Mouse (Mus musculus) neural tube, embryonic 12.5 days (tissue): ENCODE measurements at regions not wholly inside any gene's neighbourhood (a gene's known extent, or its start where the extent isn't known, plus 50 kb on each side); places are given as distances from the start of the nearest gene placed in this dataset.
"Not testable (repeated sequence)": the region's sequence is repeated elsewhere in the genome, so short reads cannot be mapped to it uniquely, and the experiment has no call there.

Experiments
- ATAC-seq: fragments of 200-750 bp; cut with Nextera tagmentation; 2 replicates; pipeline ENCODE4 v1.8.0; 2017; ENCODE audit warnings: low read depth, mild to moderate bottlenecking, moderate TSS enrichment, moderate library complexity; ENCODE audit not compliant: low FRiP score
- H3K27ac ChIP-seq: fragments of 300-500 bp; sonication (generic); 2 replicates; pipeline ENCODE4 v1.5.1; 2016
- H3K27me3 ChIP-seq: fragments of 300-500 bp; sonication (generic); replicated peaks from 2 replicates; pipeline ENCODE4 v1.6.1; 2016; ENCODE audit warnings: mild to moderate bottlenecking
- H3K36me3 ChIP-seq: fragments of 300-500 bp; sonication (generic); 2 replicates; pipeline ENCODE4 v1.6.1; 2016; ENCODE audit warnings: mild to moderate bottlenecking
- H3K4me1 ChIP-seq: fragments of 300-500 bp; sonication (generic); 2 replicates; pipeline ENCODE4 v1.6.1; 2016
- H3K4me2 ChIP-seq: fragments of 300-500 bp; sonication (generic); replicated peaks from 2 replicates; pipeline ENCODE4 v1.6.1; 2016; ENCODE audit warnings: mild to moderate bottlenecking
- H3K4me3 ChIP-seq: fragments of 300-500 bp; sonication (generic); 2 replicates; pipeline ENCODE4 v1.5.1; 2016
- H3K9ac ChIP-seq: fragments of 300-500 bp; sonication (generic); 2 replicates; pipeline ENCODE4 v1.6.1; 2016; ENCODE audit warnings: mild to moderate bottlenecking
- H3K9me3 ChIP-seq: fragments of 300-500 bp; sonication (generic); 2 replicates; pipeline ENCODE4 v1.6.1; 2016; ENCODE audit warnings: mild to moderate bottlenecking
- WGBS: fragments of 180-500 bp; shearing (Covaris S2); methylation state at CpG from one replicate; pipeline ENCODE4 v1.1.7; 2016; 5-methylcytosine and 5-hydroxymethylcytosine counted together

- Histone ChIP-seq H3K9ac (no peak overlapping the region), H3K4me3 (no peak overlapping the region), H3K27ac (no peak overlapping the region), H3K4me1 (no peaks in the 10 kb centered on the region), H3K4me2 (no peak overlapping the region), H3K36me3 (no peaks in the 10 kb centered on the region), H3K27me3 (no peaks in the 10 kb centered on the region), H3K9me3 (no peaks in the 10 kb centered on the region)
- WGBS, result 89% methylated on average over 1 of the region's 1 CpGs
- ATAC-seq, result no peak
Measured at GRCm38 (mm10) chr16:12856356-12856755, 253.1 kb upstream of the Ercc4 start.

- Histone ChIP-seq H3K9ac (no peak overlapping the region), H3K4me1 (no peaks in the 10 kb centered on the region), H3K27me3 (no peaks in the 10 kb centered on the region), H3K27ac (no peak overlapping the region), H3K4me2 (no peak overlapping the region), H3K9me3 (no peaks in the 10 kb centered on the region), H3K4me3 (no peak overlapping the region), H3K36me3 (no peaks in the 10 kb centered on the region)
- ATAC-seq, result no peak
- 93% methylated on average over 5 of the region's 5 CpGs for WGBS
Measured at GRCm38 (mm10) chr16:12859714-12860355, 249.6 kb upstream of the Ercc4 start.

- Histone ChIP-seq H3K27ac (no peak overlapping the region), H3K36me3 (no peaks in the 10 kb centered on the region), H3K4me1 (no peaks in the 10 kb centered on the region), H3K9me3 (no peaks in the 10 kb centered on the region), H3K9ac (no peak overlapping the region), H3K27me3 (no peaks in the 10 kb centered on the region), H3K4me3 (no peak overlapping the region), H3K4me2 (no peak overlapping the region)
- 88% methylated on average over 5 of the region's 5 CpGs for WGBS
- ATAC-seq, result no peak
Measured at GRCm38 (mm10) chr16:12862561-12862960, 246.9 kb upstream of the Ercc4 start.

GRCm38 (mm10) chr16:12878326-12878725 is 231.2 kb upstream of the Ercc4 start:
- H3K9me3 ChIP-seq, ATAC-seq, H3K4me3 ChIP-seq, H3K4me2 ChIP-seq, H3K27ac ChIP-seq, H3K9ac ChIP-seq, H3K4me1 ChIP-seq, H3K27me3 ChIP-seq, H3K36me3 ChIP-seq: not testable (repeated sequence)
- WGBS, result 87% methylated on average over 5 of the region's 5 CpGs

GRCm38 (mm10) chr16:12880011-12880410 is 229.5 kb upstream of the Ercc4 start:
- Histone ChIP-seq H3K36me3 (no peaks in the 10 kb centered on the region), H3K4me1 (peaks cover 9% of the 10 kb centered on the region; the same call in 1 of the 2 replicates), H3K4me3 (no peak overlapping the region), H3K27ac (no peak overlapping the region), H3K27me3 (no peaks in the 10 kb centered on the region), H3K9ac (no peak overlapping the region), H3K4me2 (no peak overlapping the region), H3K9me3 (no peaks in the 10 kb centered on the region)
- 84% methylated on average over 8 of the region's 8 CpGs for WGBS
- no peak for ATAC-seq

- no peak for ATAC-seq
- H3K9ac ChIP-seq, result no peak overlapping the region
- H3K27ac ChIP-seq, result no peak overlapping the region
- H3K9me3 ChIP-seq, result no peaks in the 10 kb centered on the region
- H3K36me3 ChIP-seq, result no peaks in the 10 kb centered on the region
- no peak overlapping the region for H3K4me2 ChIP-seq
- no peak overlapping the region for H3K4me3 ChIP-seq
- 90% methylated on average over 7 of the region's 7 CpGs for WGBS
- H3K27me3 ChIP-seq, result no peaks in the 10 kb centered on the region
- H3K4me1 ChIP-seq, result peaks cover 9% of the 10 kb centered on the region; the same call in 1 of the 2 replicates
Measured at GRCm38 (mm10) chr16:12880481-12880880, 229.0 kb upstream of the Ercc4 start.

- WGBS, result 78% methylated on average over 1 of the region's 1 CpGs
- no peak overlapping the region for H3K4me3 ChIP-seq
- no peak overlapping the region for H3K27ac ChIP-seq
- H3K36me3 ChIP-seq, result no peaks in the 10 kb centered on the region
- no peak for ATAC-seq
- no peaks in the 10 kb centered on the region for H3K9me3 ChIP-seq
- H3K27me3 ChIP-seq, result no peaks in the 10 kb centered on the region
- H3K4me1 ChIP-seq, result peaks cover 19% of the 10 kb centered on the region
- H3K9ac ChIP-seq, result no peak overlapping the region
- H3K4me2 ChIP-seq, result no peak overlapping the region
Measured at GRCm38 (mm10) chr16:12882690-12883089, 226.8 kb upstream of the Ercc4 start.

GRCm38 (mm10) chr16:12884556-12884955 is 224.9 kb upstream of the Ercc4 start:
- Histone ChIP-seq H3K4me2 (no peak overlapping the region; the same call in 1 of the 2 replicates), H3K36me3 (no peaks in the 10 kb centered on the region), H3K9ac (no peak overlapping the region), H3K27me3 (no peaks in the 10 kb centered on the region), H3K27ac (no peak overlapping the region), H3K4me1 (peaks cover 19% of the 10 kb centered on the region), H3K4me3 (no peak overlapping the region), H3K9me3 (no peaks in the 10 kb centered on the region)
- WGBS, result under 1% methylated on average over 3 of the region's 3 CpGs
- no peak for ATAC-seq

- Histone ChIP-seq H3K4me2 (no peak overlapping the region), H3K36me3 (no peaks in the 10 kb centered on the region), H3K9ac (no peak overlapping the region), H3K27ac (no peak overlapping the region), H3K9me3 (no peaks in the 10 kb centered on the region), H3K4me3 (no peak overlapping the region), H3K27me3 (no peaks in the 10 kb centered on the region), H3K4me1 (peaks cover 19% of the 10 kb centered on the region)
- ATAC-seq, result peak; percentile 76
- 83% methylated on average over 1 of the region's 1 CpGs for WGBS
Measured at GRCm38 (mm10) chr16:12886127-12886526, 223.4 kb upstream of the Ercc4 start.

- no peak overlapping the region for H3K4me3 ChIP-seq
- H3K27me3 ChIP-seq, result no peaks in the 10 kb centered on the region
- no peak for ATAC-seq
- H3K36me3 ChIP-seq, result no peaks in the 10 kb centered on the region
- H3K27ac ChIP-seq, result no peak overlapping the region
- no peak overlapping the region for H3K9ac ChIP-seq
- peaks cover 19% of the 10 kb centered on the region for H3K4me1 ChIP-seq
- H3K4me2 ChIP-seq, result no peak overlapping the region
- WGBS, result 58% methylated on average over 2 of the region's 2 CpGs
- no peaks in the 10 kb centered on the region for H3K9me3 ChIP-seq
Measured at GRCm38 (mm10) chr16:12887381-12887780, 222.1 kb upstream of the Ercc4 start.

- no peaks in the 10 kb centered on the region for H3K36me3 ChIP-seq
- no peak overlapping the region for H3K4me3 ChIP-seq
- WGBS, result 91% methylated on average over 1 of the region's 1 CpGs
- no peak overlapping the region for H3K27ac ChIP-seq
- ATAC-seq, result no peak
- H3K9ac ChIP-seq, result no peak overlapping the region
- H3K9me3 ChIP-seq, result no peaks in the 10 kb centered on the region
- no peaks in the 10 kb centered on the region for H3K27me3 ChIP-seq
- no peak overlapping the region for H3K4me2 ChIP-seq
- H3K4me1 ChIP-seq, result peaks cover 10% of the 10 kb centered on the region
Measured at GRCm38 (mm10) chr16:12890094-12890493, 219.4 kb upstream of the Ercc4 start.

GRCm38 (mm10) chr16:12890545-12890944 is 218.9 kb upstream of the Ercc4 start:
- H3K27ac ChIP-seq, result no peak overlapping the region
- no peaks in the 10 kb centered on the region for H3K9me3 ChIP-seq
- no peaks in the 10 kb centered on the region for H3K36me3 ChIP-seq
- no peak overlapping the region for H3K4me3 ChIP-seq
- 80% methylated on average over 3 of the region's 3 CpGs for WGBS
- no peaks in the 10 kb centered on the region for H3K27me3 ChIP-seq
- no peak overlapping the region for H3K9ac ChIP-seq
- H3K4me2 ChIP-seq, result no peak overlapping the region
- no peak for ATAC-seq
- H3K4me1 ChIP-seq, result peaks cover 10% of the 10 kb centered on the region

GRCm38 (mm10) chr16:12892658-12893305 is 216.7 kb upstream of the Ercc4 start:
- no peak for ATAC-seq
- Histone ChIP-seq H3K9ac (no peak overlapping the region), H3K4me1 (no peaks in the 10 kb centered on the region), H3K9me3 (no peaks in the 10 kb centered on the region), H3K36me3 (no peaks in the 10 kb centered on the region), H3K4me2 (no peak overlapping the region), H3K4me3 (no peak overlapping the region), H3K27me3 (no peaks in the 10 kb centered on the region), H3K27ac (no peak overlapping the region)
- 85% methylated on average over 7 of the region's 7 CpGs for WGBS
